Mouse (Mus musculus) forebrain, embryonic 15.5 days (tissue): ENCODE data around the gene Grtp1. TPM values are rescaled to one million over a fixed set of nuclear protein-coding genes. Genes with fewer than 3 reads are reported as not detected.

ENCODE experiments used
- ATAC-seq: fragments of 200-750 bp; cut with Nextera tagmentation; replicated peaks from 2 replicates; pipeline ENCODE4 v1.8.0; 2017; ENCODE audit warnings: mild to moderate bottlenecking, moderate TSS enrichment, moderate library complexity
- H3K27ac ChIP-seq: fragments of 300-500 bp; sonication (generic); replicated peaks from 2 replicates; pipeline ENCODE4 v1.5.1; 2015; ENCODE audit warnings: mild to moderate bottlenecking, inconsistent platforms
- H3K27me3 ChIP-seq: fragments of 300-500 bp; sonication (generic); 2 replicates; pipeline ENCODE4 v1.6.1; 2015; ENCODE audit warnings: inconsistent platforms
- H3K36me3 ChIP-seq: fragments of 300-500 bp; sonication (generic); 2 replicates; pipeline ENCODE4 v1.6.1; 2015; ENCODE audit warnings: mild to moderate bottlenecking, inconsistent platforms
- H3K4me1 ChIP-seq: fragments of 300-500 bp; sonication (generic); 2 replicates; pipeline ENCODE4 v1.6.1; 2015; ENCODE audit warnings: inconsistent platforms
- H3K4me2 ChIP-seq: fragments of 300-500 bp; sonication (generic); replicated peaks from 2 replicates; pipeline ENCODE4 v1.6.1; 2015; ENCODE audit warnings: mild to moderate bottlenecking, inconsistent platforms
- H3K4me3 ChIP-seq: fragments of 300-500 bp; sonication (generic); 2 replicates; pipeline ENCODE4 v1.5.1; 2015; ENCODE audit warnings: mild to moderate bottlenecking, inconsistent platforms
- H3K9ac ChIP-seq: fragments of 300-500 bp; sonication (generic); replicated peaks from 2 replicates; pipeline ENCODE4 v1.6.1; 2015; ENCODE audit warnings: mild to moderate bottlenecking, inconsistent platforms
- H3K9me3 ChIP-seq: fragments of 300-500 bp; sonication (generic); 2 replicates; pipeline ENCODE4 v1.6.1; 2016; ENCODE audit warnings: inconsistent platforms
- WGBS: fragments of 180-500 bp; shearing (Covaris S2); methylation state at CpG from one replicate; pipeline ENCODE4 v1.1.7; 2015; ENCODE audit warnings: mixed read lengths; 5-methylcytosine and 5-hydroxymethylcytosine counted together
- polyA plus RNA-seq: library from polyadenylated mRNA; unstranded; fragments of >200 nt; fragmentation: Nextera tagmentation; extraction: Ambion mirVana; gene quantifications from 2 replicates; pipeline ENCODE4 v1.2.1, GENCODE M21; 2015

Grtp1 gene
- polyA plus RNA-seq, 1 experiment from 2014 or later = 23.4 TPM

GRCm38 (mm10) chr8:13180911-13181690 is 19.3 kb downstream of the Grtp1 start:
- Histone ChIP-seq H3K9ac (no peak overlapping the region), H3K4me2 (no peak overlapping the region), H3K4me1 (no peaks in the 10 kb centered on the region), H3K36me3 (peaks cover 15% of the 10 kb centered on the region), H3K9me3 (no peaks in the 10 kb centered on the region), H3K27ac (no peak overlapping the region), H3K27me3 (no peaks in the 10 kb centered on the region), H3K4me3 (no peak overlapping the region)
- ATAC-seq = no peak
- 88% methylated on average over 18 of the region's 18 CpGs for WGBS

- no peaks in the 10 kb centered on the region for H3K9me3 ChIP-seq
- H3K4me3 ChIP-seq = no peak overlapping the region
- H3K9ac ChIP-seq = no peak overlapping the region
- no peak overlapping the region for H3K4me2 ChIP-seq
- WGBS = 81% methylated on average over 9 of the region's 9 CpGs
- no peaks in the 10 kb centered on the region for H3K4me1 ChIP-seq
- H3K36me3 ChIP-seq = peaks cover 22% of the 10 kb centered on the region
- H3K27me3 ChIP-seq = no peaks in the 10 kb centered on the region
- no peak overlapping the region for H3K27ac ChIP-seq
- ATAC-seq = no peak
These were observed 20.0 kb downstream of the Grtp1 start for GRCm38 (mm10) chr8:13180408-13180807.

GRCm38 (mm10) chr8:13179948-13180347 is 20.5 kb downstream of the Grtp1 start:
- Histone ChIP-seq H3K4me2 (no peak overlapping the region), H3K27me3 (no peaks in the 10 kb centered on the region), H3K4me1 (no peaks in the 10 kb centered on the region), H3K36me3 (peaks cover 27% of the 10 kb centered on the region), H3K9ac (no peak overlapping the region), H3K9me3 (no peaks in the 10 kb centered on the region), H3K4me3 (no peak overlapping the region), H3K27ac (no peak overlapping the region)
- ATAC-seq = no peak
- WGBS = 83% methylated on average over 7 of the region's 7 CpGs

GRCm38 (mm10) chr8:13179482-13179881 is 20.9 kb downstream of the Grtp1 start:
- no peak overlapping the region for H3K4me2 ChIP-seq
- H3K4me3 ChIP-seq = no peak overlapping the region
- H3K27ac ChIP-seq = no peak overlapping the region
- H3K36me3 ChIP-seq = peaks cover 31% of the 10 kb centered on the region
- no peak for ATAC-seq
- WGBS = 88% methylated on average over 6 of the region's 6 CpGs
- no peak overlapping the region for H3K9ac ChIP-seq
- H3K27me3 ChIP-seq = no peaks in the 10 kb centered on the region
- H3K9me3 ChIP-seq = no peaks in the 10 kb centered on the region
- no peaks in the 10 kb centered on the region for H3K4me1 ChIP-seq

DNA sequence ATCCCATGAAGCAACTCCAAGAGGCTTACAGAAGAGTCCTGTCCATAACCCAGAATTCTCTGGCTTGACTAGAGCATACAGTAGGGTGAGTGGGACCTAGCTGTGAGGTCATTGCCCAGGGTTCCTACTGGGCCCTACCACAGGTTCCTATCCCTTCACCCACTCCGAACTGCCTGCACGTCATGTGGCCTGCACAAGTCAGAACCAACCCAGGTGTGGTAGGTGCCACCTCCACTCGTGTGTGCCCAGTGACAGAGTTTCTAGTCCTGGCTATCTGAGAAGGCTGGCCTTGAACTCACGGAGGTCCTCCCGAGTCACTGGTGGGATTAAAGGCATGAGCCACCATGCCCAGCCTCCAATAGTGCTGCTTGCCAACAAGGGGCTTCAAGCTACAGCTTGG is 22.3 kb downstream of the Grtp1 start:
- no peaks in the 10 kb centered on the region for H3K27me3 ChIP-seq
- ATAC-seq = no peak
- no peak overlapping the region for H3K9ac ChIP-seq
- no peak overlapping the region for H3K27ac ChIP-seq
- H3K4me3 ChIP-seq = no peak overlapping the region
- WGBS = 94% methylated on average over 5 of the region's 5 CpGs
- no peak overlapping the region for H3K4me2 ChIP-seq
- H3K36me3 ChIP-seq = peaks cover 45% of the 10 kb centered on the region
- H3K4me1 ChIP-seq = no peaks in the 10 kb centered on the region
- no peaks in the 10 kb centered on the region for H3K9me3 ChIP-seq

- Histone ChIP-seq H3K36me3 (peaks cover 53% of the 10 kb centered on the region), H3K4me1 (no peaks in the 10 kb centered on the region), H3K9ac (no peak overlapping the region), H3K9me3 (no peaks in the 10 kb centered on the region), H3K27me3 (no peaks in the 10 kb centered on the region), H3K4me2 (no peak overlapping the region), H3K4me3 (no peak overlapping the region), H3K27ac (no peak overlapping the region)
- no peak for ATAC-seq
- WGBS = 93% methylated on average over 7 of the region's 7 CpGs
These were observed 23.1 kb downstream of the Grtp1 start for GRCm38 (mm10) chr8:13177173-13177852.

- H3K36me3 ChIP-seq = peaks cover 70% of the 10 kb centered on the region
These were observed 24.8 kb downstream of the Grtp1 start for GRCm38 (mm10) chr8:13175650-13176049.

DNA sequence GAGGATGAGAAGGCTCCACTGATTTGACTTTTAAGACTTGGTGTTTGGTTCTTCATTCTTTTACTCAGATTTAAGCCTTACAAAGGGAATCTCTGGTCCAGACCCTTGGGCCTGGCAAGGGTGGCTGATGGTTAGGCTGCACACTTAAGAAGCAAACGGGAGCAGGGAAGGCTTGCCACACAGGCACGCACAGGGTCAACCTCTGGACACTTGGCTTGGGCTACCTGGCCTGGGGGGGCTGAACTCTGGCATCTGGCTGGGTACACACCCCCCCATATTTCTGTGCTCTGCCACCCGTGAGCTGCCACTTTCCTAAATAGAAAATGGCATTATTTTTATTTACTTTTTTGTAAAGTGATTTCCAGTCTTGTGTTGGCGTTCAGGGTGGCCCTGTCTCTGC is 25.6 kb downstream of the Grtp1 start:
- Histone ChIP-seq H3K27me3 (no peaks in the 10 kb centered on the region), H3K4me1 (no peaks in the 10 kb centered on the region), H3K9me3 (no peaks in the 10 kb centered on the region), H3K9ac (no peak overlapping the region), H3K4me2 (no peak overlapping the region), H3K36me3 (peaks cover 78% of the 10 kb centered on the region), H3K27ac (no peak overlapping the region), H3K4me3 (no peak overlapping the region)
- ATAC-seq = no peak
- 89% methylated on average over 4 of the region's 4 CpGs for WGBS

More at GRCm38 (mm10) chr8:13175650-13176049, 24.8 kb downstream of the Grtp1 start:
- ATAC-seq = no peak
- Histone ChIP-seq H3K27ac (no peak overlapping the region), H3K27me3 (no peaks in the 10 kb centered on the region), H3K4me3 (no peak overlapping the region), H3K9me3 (no peaks in the 10 kb centered on the region), H3K4me2 (no peak overlapping the region), H3K9ac (no peak overlapping the region), H3K4me1 (no peaks in the 10 kb centered on the region)
- 92% methylated on average over 1 of the region's 1 CpGs for WGBS

DNA sequence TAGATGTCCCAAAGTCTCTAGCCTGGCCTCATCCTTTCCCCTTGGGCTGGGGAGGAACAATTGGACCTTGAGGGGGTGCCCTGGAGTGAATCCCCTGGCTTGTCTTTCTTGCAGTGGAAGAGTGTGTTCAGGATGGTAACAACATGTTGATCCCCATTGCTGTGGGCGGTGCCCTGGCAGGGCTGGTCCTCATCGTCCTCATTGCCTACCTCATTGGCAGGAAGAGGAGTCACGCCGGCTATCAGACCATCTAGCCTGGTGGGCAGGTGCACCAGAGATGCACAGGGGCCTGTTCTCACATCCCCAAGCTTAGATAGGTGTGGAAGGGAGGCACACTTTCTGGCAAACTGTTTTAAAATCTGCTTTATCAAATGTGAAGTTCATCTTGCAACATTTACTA is 26.1 kb downstream of the Grtp1 start:
- ATAC-seq = no peak
- Histone ChIP-seq H3K4me2 (no peak overlapping the region), H3K4me3 (no peak overlapping the region), H3K4me1 (no peaks in the 10 kb centered on the region), H3K27me3 (no peaks in the 10 kb centered on the region), H3K9me3 (no peaks in the 10 kb centered on the region), H3K9ac (no peak overlapping the region), H3K27ac (no peak overlapping the region), H3K36me3 (peaks cover 82% of the 10 kb centered on the region)
- WGBS = 89% methylated on average over 4 of the region's 4 CpGs

DNA sequence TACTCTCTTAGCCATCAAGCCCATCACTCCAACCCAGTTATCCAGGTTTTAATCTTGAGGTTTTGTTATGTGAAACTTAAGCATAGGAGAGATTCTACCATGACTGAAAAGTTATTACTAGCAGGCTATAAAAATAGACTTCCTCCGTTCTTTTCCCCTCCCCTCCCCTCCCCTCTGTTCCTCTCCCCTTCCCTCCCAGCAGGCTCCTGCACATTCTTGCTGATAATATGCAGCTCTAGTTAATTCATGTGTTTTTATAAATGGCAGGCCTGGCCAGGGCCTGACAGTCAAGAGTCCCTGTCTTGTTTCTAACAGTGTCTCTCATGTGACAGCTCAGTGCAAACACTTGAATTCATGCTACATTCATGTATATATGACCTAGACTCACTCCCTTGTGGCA is 29.9 kb downstream of the Grtp1 start:
- Histone ChIP-seq H3K4me1 (no peaks in the 10 kb centered on the region), H3K4me2 (no peak overlapping the region), H3K36me3 (peaks cover 81% of the 10 kb centered on the region), H3K9me3 (no peaks in the 10 kb centered on the region), H3K27ac (no peak overlapping the region), H3K4me3 (no peak overlapping the region), H3K9ac (no peak overlapping the region), H3K27me3 (no peaks in the 10 kb centered on the region)
- ATAC-seq = no peak
- WGBS = 70% methylated on average over 1 of the region's 1 CpGs

DNA sequence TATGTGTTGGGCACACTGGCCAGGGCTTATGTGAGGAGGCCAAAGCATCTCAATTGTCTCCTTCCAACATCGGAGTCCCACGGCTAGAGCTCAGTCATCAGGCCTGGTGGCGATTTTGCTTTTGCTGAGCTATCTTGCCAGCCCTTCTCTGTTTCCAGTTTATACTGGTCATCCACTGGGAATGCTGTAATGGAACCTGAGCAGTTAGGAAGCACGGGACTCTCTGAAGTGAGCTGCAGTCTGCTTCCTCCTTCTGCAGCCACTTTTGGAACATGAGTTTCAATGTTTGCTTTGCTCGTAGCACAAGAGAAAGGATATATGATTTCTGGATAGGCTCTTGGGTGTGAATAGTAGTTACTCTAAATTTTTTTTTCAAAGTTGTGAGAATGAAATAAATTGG is 36.1 kb downstream of the Grtp1 start:
- H3K27ac ChIP-seq = no peak overlapping the region
- H3K9ac ChIP-seq = no peak overlapping the region
- H3K4me1 ChIP-seq = peaks cover 17% of the 10 kb centered on the region
- H3K4me3 ChIP-seq = no peak overlapping the region
- WGBS = 92% methylated on average over 5 of the region's 5 CpGs
- peaks cover 20% of the 10 kb centered on the region for H3K36me3 ChIP-seq
- no peaks in the 10 kb centered on the region for H3K9me3 ChIP-seq
- no peak for ATAC-seq
- no peaks in the 10 kb centered on the region for H3K27me3 ChIP-seq
- no peak overlapping the region for H3K4me2 ChIP-seq

GRCm38 (mm10) chr8:13163563-13163962 is 36.9 kb downstream of the Grtp1 start:
- Histone ChIP-seq H3K4me2 (no peak overlapping the region), H3K36me3 (peaks cover 16% of the 10 kb centered on the region), H3K4me3 (no peak overlapping the region), H3K9ac (no peak overlapping the region), H3K4me1 (peaks cover 19% of the 10 kb centered on the region), H3K27me3 (no peaks in the 10 kb centered on the region), H3K9me3 (no peaks in the 10 kb centered on the region), H3K27ac (no peak overlapping the region)
- no peak for ATAC-seq
- 93% methylated on average over 1 of the region's 1 CpGs for WGBS
